Mouse (Mus musculus): ENCODE measurements around the gene Prrg2. TPM values are rescaled to one million over a fixed set of nuclear protein-coding genes. Genes with fewer than 3 reads are reported as not detected.

Gene Prrg2
- polyA plus RNA-seq (2012; rRNA removed), result 7.1 and 7.9 TPM in 2 replicates

GRCm38 (mm10) chr7:45062239-45062835 is at the start of gene Prrg2, which contains the start of gene Nosip:
Gene Prrg2 (minus strand): TSS chr7:45062677.
Gene Nosip (plus strand): TSS chr7:45062429.

DNA sequence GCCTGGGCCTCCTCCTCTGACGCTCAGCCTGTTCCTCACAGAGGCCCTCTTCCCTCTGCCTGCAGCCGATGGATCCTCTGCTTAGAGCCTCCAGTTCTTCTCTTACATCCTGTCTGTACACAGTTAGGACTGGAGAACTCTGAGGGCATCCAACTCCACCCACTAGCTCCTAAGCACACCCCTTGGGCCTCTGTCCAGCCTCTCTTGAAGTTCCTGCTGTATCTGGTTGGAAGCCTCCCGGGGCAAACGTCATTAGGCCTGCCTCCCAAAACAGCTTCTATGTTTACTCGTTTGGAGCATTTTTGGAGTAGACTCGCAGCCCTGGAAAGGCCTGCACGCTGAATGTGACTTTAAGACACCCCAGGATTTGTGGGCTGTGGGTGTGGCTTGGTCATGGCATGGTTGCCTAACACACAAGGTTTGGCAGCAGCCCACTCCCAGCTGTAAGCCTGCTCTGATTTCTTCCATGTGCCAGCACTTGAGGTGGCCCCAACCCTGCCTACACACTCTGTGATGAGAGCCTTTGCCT is 41.2 kb upstream of the Prrg2 start, which contains the start of gene Fcgrt:
TSS of gene Fcgrt (minus strand) at position 200 of the 529 bp plus-strand sequence.

GRCm38 (mm10) chr7:45092048-45092447 is 29.6 kb upstream of the Prrg2 start, which contains the start of gene Rcn3:
Gene Rcn3 (minus strand): TSS chr7:45092221.

DNA sequence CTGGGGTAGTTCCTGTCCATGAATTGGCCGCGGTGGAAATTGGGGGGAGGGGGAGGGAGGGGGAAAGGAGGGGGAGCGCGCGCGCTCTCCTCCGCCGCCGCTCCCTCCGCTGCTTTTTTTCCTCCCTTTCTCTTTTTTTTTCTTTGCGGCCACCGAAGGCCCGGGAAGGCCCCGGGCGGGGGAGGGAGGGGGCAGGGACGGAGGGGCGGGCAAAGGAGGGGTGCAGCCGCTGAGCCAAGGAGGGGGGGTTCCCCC is 9.7 kb downstream of the Prrg2 start, which contains the start of gene Prr12:
TSS of gene Prr12 (minus strand) at position 20 of the 255 bp plus-strand sequence.

DNA sequence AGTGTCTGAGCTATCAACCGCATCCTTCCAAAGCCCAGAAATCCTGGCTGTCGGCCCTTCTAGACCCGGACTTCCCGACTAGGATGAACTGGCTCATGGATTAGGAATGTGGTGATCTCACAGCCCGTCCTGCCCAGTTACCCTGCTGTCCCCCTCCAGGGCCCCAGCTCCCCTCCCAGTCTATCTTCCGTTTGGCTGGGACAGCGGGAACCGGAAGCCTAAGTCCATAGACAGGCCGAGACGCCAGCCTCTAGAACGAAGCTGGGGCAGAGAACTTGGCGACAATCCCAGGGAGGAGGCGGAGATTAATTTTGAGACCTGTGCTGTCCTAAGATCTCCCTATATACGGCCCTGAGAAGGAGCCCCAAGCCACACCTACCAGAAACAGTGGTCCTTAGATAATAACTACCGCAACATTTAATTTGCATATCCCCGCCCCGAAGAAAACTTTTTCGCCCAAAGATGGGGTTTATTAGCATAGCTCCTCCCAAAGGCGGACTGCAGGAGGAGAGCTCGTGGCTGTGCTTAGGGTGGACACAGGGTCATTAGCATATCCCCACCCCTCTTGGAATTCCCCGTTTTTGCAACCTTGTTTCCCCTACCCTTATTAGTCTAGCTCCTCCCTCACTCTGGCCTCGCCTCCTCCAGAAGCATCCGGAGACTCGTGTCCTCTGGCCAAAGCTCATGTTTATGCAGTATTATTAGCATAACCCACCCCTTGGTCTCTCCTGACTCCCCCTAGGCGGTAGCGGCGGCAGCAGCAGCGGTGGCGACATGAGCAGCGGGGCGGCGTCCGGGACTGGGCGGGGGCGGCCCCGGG is 45.0 kb downstream of the Prrg2 start, which contains the start of gene Rras:
TSS of gene Rras (plus strand) at position 720 of the 820 bp plus-strand sequence.

GRCm38 (mm10) chr7:45015957-45016612 is 46.4 kb downstream of the Prrg2 start, which contains the start of gene Scaf1:
Gene Scaf1 (minus strand): TSS chr7:45016363.

Other genes with a start within 250 kb of the Prrg2 start
- gene Nup62, start 246.6 kb downstream of the Prrg2 start, polyA plus RNA-seq (2012; rRNA removed), result 41.2 and 48.8 TPM in 2 replicates
- gene Il4i1, start 246.3 kb downstream of the Prrg2 start, polyA plus RNA-seq (2012; rRNA removed), result 0.40 and 0.41 TPM in 2 replicates
- 27.2 and 29.9 TPM in 2 replicates for gene Atf5, start 246.0 kb downstream of the Prrg2 start, polyA plus RNA-seq (2012; rRNA removed)
- gene Akt1s1, start 213.7 kb downstream of the Prrg2 start, polyA plus RNA-seq (2012; rRNA removed), result 22.9 and 23.0 TPM in 2 replicates
- gene Tbc1d17, start 213.6 kb downstream of the Prrg2 start, polyA plus RNA-seq (2012; rRNA removed), result 14.0 and 15.9 TPM in 2 replicates
- 13.6 and 14.4 TPM in 2 replicates for gene Pnkp, start 205.5 kb downstream of the Prrg2 start, polyA plus RNA-seq (2012; rRNA removed)
- 43.8 and 45.4 TPM in 2 replicates for gene Ptov1, start 192.9 kb downstream of the Prrg2 start, polyA plus RNA-seq (2012; rRNA removed)
- gene Med25, start 170.0 kb downstream of the Prrg2 start, polyA plus RNA-seq (2012; rRNA removed), result 25.1 and 29.4 TPM in 2 replicates
- gene Fuz, start 166.6 kb downstream of the Prrg2 start, polyA plus RNA-seq (2012; rRNA removed), result 4.5 and 5.3 TPM in 2 replicates
- gene Ap2a1, start 133.2 kb downstream of the Prrg2 start, polyA plus RNA-seq (2012; rRNA removed), result 59.2 and 68.7 TPM in 2 replicates
- 0.10 TPM in 1 of 2 replicates, not detected in the other for gene Tsks, start 119.5 kb downstream of the Prrg2 start, polyA plus RNA-seq (2012; rRNA removed)
- 1.8 and 2.3 TPM in 2 replicates for gene Cpt1c, start 87.8 kb downstream of the Prrg2 start, polyA plus RNA-seq (2012; rRNA removed)
- gene Prmt1, start 76.1 kb downstream of the Prrg2 start, polyA plus RNA-seq (2012; rRNA removed), result 163 and 176 TPM in 2 replicates
- gene Irf3, start 65.0 kb downstream of the Prrg2 start, polyA plus RNA-seq (2012; rRNA removed), result 38.0 and 41.0 TPM in 2 replicates
- gene Bcl2l12, start 64.0 kb downstream of the Prrg2 start, polyA plus RNA-seq (2012; rRNA removed), result 10.2 and 11.7 TPM in 2 replicates
- 15.6 and 17.5 TPM in 2 replicates for gene Scaf1, start 46.3 kb downstream of the Prrg2 start, polyA plus RNA-seq (2012; rRNA removed)
- 15.6 and 17.7 TPM in 2 replicates for gene Rras, start 44.7 kb downstream of the Prrg2 start, polyA plus RNA-seq (2012; rRNA removed)
- gene Prr12, start 9.8 kb downstream of the Prrg2 start, polyA plus RNA-seq (2012; rRNA removed), result 1.9 and 2.5 TPM in 2 replicates
- gene Nosip, start 248 bp downstream of the Prrg2 start, polyA plus RNA-seq (2012; rRNA removed), result 26.5 and 28.7 TPM in 2 replicates
- 18.0 and 23.0 TPM in 2 replicates for gene Rcn3, start 29.5 kb upstream of the Prrg2 start, polyA plus RNA-seq (2012; rRNA removed)
- 15.3 and 17.0 TPM in 2 replicates for gene Fcgrt, start 41.2 kb upstream of the Prrg2 start, polyA plus RNA-seq (2012; rRNA removed)
- 329 and 425 TPM in 2 replicates for gene Rps11, start 61.8 kb upstream of the Prrg2 start, polyA plus RNA-seq (2012; rRNA removed)
- 824 and 978 TPM in 2 replicates for gene Rpl13a, start 66.1 kb upstream of the Prrg2 start, polyA plus RNA-seq (2012; rRNA removed)
- gene Gm45713, start 73.6 kb upstream of the Prrg2 start, polyA plus RNA-seq (2012; rRNA removed), result 0.03 and 0.05 TPM in 2 replicates
- gene Flt3l, start 73.8 kb upstream of the Prrg2 start, polyA plus RNA-seq (2012; rRNA removed), result 11.3 and 12.1 TPM in 2 replicates
- gene Pih1d1, start 91.6 kb upstream of the Prrg2 start, polyA plus RNA-seq (2012; rRNA removed), result 33.3 and 38.1 TPM in 2 replicates
- gene Aldh16a1, start 91.9 kb upstream of the Prrg2 start, polyA plus RNA-seq (2012; rRNA removed), result 14.6 and 17.2 TPM in 2 replicates
- gene Slc17a7, start 101.3 kb upstream of the Prrg2 start, polyA plus RNA-seq (2012; rRNA removed), result 0.02 TPM in 1 of 2 replicates, not detected in the other
- gene Gfy, start 116.9 kb upstream of the Prrg2 start, polyA plus RNA-seq (2012; rRNA removed), result not detected in 2 replicates
- gene Pth2, start 118.3 kb upstream of the Prrg2 start, polyA plus RNA-seq (2012; rRNA removed), result not detected in 2 replicates
- 0.03 and 0.07 TPM in 2 replicates for gene Ccdc155, start 142.2 kb upstream of the Prrg2 start, polyA plus RNA-seq (2012; rRNA removed)
- gene Dkkl1, start 149.5 kb upstream of the Prrg2 start, polyA plus RNA-seq (2012; rRNA removed), result 1.0 and 1.5 TPM in 2 replicates
- 9.4 and 12.0 TPM in 2 replicates for gene Tead2, start 153.1 kb upstream of the Prrg2 start, polyA plus RNA-seq (2012; rRNA removed)
- 8.7 and 11.7 TPM in 2 replicates for gene Cd37, start 176.4 kb upstream of the Prrg2 start, polyA plus RNA-seq (2012; rRNA removed)
- 0.01 and 0.03 TPM in 2 replicates for gene Slc6a16, start 178.4 kb upstream of the Prrg2 start, polyA plus RNA-seq (2012; rRNA removed)
- gene Slc6a21, start 214.8 kb upstream of the Prrg2 start, polyA plus RNA-seq (2012; rRNA removed), result not detected in 2 replicates